Mouse (Mus musculus): ENCODE data around the gene Rere.
A peak's percentile ranks its signal among the peaks of the same experiment; 100 is the strongest.
"Not testable (repeated sequence)": the region's sequence is repeated elsewhere in the genome, so short reads cannot be mapped to it uniquely, and the experiment has no call there.

Gene Rere

GRCm38 (mm10) chr4:150523351-150523750 is 241.9 kb downstream of the Rere start:
- DNase-seq = no peak

- no peak for DNase-seq
Observed at GRCm38 (mm10) chr4:150526269-150526668, 244.8 kb downstream of the Rere start.

- DNase-seq = no peak
Observed at GRCm38 (mm10) chr4:150528426-150528825, 247.0 kb downstream of the Rere start.

- no peak for DNase-seq
Observed at GRCm38 (mm10) chr4:150528846-150529245, 247.4 kb downstream of the Rere start.

- DNase-seq = no peak
Observed at GRCm38 (mm10) chr4:150531869-150532268, 250.4 kb downstream of the Rere start.

GRCm38 (mm10) chr4:150536821-150537510 is 255.5 kb downstream of the Rere start:
- DNase-seq = no peak

GRCm38 (mm10) chr4:150539846-150540245 is 258.4 kb downstream of the Rere start:
- DNase-seq = peak in 1 of 2 experiments; percentile 14

GRCm38 (mm10) chr4:150540392-150541094 is 259.1 kb downstream of the Rere start:
- DNase-seq = peak; percentile 9 to 14

- DNase-seq = no peak
Observed at GRCm38 (mm10) chr4:150544231-150544630, 262.8 kb downstream of the Rere start.

- DNase-seq = peak; percentile 80 to 85
Observed at GRCm38 (mm10) chr4:150544652-150545258, 263.3 kb downstream of the Rere start.

GRCm38 (mm10) chr4:150545775-150546174 is 264.3 kb downstream of the Rere start:
- no peak for DNase-seq

- DNase-seq = not testable (repeated sequence)
Observed at GRCm38 (mm10) chr4:150546296-150546695, 264.9 kb downstream of the Rere start.

- no peak for DNase-seq
Observed at GRCm38 (mm10) chr4:150549393-150549792, 267.9 kb downstream of the Rere start.

GRCm38 (mm10) chr4:150549989-150550716 is 268.7 kb downstream of the Rere start:
- no peak for DNase-seq

- no peak for DNase-seq
Observed at GRCm38 (mm10) chr4:150551390-150551789, 269.9 kb downstream of the Rere start.

- no peak for DNase-seq
Observed at GRCm38 (mm10) chr4:150552751-150553600, 271.5 kb downstream of the Rere start.

- DNase-seq = peak; percentile 31 to 39
Observed at GRCm38 (mm10) chr4:150555783-150556182, 274.3 kb downstream of the Rere start.

GRCm38 (mm10) chr4:150556382-150557221 is 275.2 kb downstream of the Rere start:
- peak; percentile 77 for DNase-seq

- DNase-seq = not testable (repeated sequence)
Observed at GRCm38 (mm10) chr4:150557289-150557688, 275.8 kb downstream of the Rere start.

- peak; percentile 51 to 55 for DNase-seq
Observed at GRCm38 (mm10) chr4:150557976-150558375, 276.5 kb downstream of the Rere start.

GRCm38 (mm10) chr4:150559514-150559913 is 278.1 kb downstream of the Rere start:
- no peak for DNase-seq

Measured in B cell, adult 2 months (primary cell).